Mouse (Mus musculus): ENCODE results near the gene Gm20388.

DNA sequence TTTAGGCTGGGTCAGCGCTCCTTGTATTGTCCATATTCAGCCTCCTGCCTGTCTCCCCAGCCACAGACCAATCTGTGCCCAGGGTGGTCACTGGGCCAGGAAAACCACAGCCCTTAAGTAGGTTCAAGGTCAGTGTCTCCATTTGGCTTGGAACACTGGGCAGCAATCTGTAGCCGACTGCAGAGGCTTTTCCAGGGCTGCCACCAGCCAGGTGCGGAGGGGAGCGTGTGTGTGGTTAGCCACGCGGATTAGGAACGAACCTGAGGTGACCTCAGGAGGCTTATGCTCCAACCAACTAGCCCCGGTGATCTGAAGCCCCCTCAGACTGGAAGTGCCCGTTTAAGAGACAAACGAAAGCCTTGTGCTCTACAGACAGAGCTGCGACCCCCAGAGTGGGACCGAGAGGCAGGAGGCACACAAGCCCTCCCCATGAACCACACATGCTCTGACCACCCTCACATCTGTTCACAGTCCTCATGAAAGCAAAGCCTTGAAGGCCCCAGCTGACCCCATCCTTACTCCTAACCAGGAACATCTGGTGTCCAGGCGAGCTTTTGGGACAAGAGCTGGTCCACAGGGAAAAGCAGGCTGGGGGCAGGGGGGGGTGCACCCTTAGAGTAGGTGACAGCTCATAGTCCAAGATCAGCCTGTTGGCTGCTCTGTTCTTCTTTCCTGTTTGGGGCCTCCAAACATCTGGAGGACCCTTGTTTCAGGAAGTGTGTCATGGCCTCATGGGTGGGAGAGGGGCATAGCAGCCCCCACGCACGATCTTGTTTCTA, 2737.7 kb downstream of the Gm20388 start:
- TF ChIP-seq CTCF (IDR thresholded peaks at IDR 0.05; ENCODE audit: low read depth), result no peak
- no peak for TF ChIP-seq EP300 (IDR thresholded peaks at IDR 0.05; ENCODE audit: low read depth)

Data from liver, embryonic 14.5 days (tissue).